Mouse (Mus musculus): ENCODE measurements around the gene Tmf1.

Tmf1 gene

DNA sequence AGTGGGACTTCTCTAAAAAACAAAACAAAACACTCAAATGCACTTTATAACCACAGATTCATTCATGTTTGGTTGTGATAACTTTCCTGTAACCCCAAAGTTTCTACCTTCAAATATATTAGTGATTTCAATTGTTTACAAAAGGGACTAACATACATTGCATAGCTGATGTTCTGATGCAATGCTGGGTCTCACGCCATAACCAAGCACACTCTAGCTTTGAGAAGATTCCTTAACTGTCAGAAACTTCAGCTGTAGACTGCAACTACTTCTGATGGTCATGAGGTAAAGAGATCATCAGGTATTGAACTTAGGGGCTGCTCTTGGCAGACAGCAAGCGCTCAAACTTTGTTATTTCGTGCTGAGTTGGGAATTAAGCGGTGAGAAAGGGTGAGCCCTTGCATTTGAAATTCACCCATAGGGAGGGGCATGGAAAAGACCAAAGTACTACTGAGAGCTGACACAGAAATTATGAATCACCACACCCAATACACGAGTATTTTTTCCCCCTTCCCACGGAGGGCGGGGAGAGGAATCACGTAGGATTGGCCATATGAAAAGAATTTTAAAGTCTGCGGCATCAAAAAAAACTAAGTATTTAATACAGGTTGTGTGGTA, 25.4 kb upstream of the Tmf1 start:
- in situ Hi-C loops (cut with MseI, MboI), result no loop called here

DNA sequence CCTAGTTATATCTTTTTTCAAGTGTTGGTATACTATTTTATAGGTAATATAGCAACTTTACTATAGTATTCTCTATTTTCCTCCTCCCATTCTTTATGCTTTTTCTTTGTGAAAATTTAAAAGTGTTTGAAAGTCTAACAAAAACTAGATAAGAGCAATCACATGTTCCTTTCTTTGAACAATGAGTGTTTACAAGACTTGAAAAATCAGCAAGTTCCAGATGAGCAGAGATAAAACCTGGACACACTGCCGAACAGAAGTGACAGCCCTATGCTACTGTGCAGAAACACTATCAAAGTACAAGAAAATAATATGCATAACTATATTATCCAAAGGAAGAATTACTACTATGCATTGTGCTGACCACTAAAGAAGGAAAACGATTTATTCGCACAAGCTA, 23.6 kb upstream of the Tmf1 start:
- in situ Hi-C loops (cut with MseI, MboI), result no loop called here

DNA sequence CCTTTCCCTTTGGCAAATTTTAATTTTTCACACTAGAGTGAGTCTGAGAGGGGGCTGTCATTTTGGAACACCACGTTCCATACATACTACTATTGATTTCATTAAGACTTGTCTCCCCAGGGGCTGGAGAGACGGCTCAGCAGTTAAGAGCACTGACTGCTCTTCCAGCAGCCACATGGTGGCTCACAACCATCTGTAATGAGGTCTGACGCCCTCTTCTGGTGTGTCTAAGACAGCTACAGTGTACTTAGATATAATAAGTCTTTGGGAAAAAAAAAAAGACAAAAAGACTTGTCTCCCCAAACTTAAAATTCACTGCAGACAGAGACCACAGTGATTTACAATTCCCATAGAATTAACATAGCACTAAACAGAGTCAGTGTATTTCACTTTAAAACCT, 21.5 kb upstream of the Tmf1 start:
- in situ Hi-C loops (cut with MseI, MboI), result no loop called here

DNA sequence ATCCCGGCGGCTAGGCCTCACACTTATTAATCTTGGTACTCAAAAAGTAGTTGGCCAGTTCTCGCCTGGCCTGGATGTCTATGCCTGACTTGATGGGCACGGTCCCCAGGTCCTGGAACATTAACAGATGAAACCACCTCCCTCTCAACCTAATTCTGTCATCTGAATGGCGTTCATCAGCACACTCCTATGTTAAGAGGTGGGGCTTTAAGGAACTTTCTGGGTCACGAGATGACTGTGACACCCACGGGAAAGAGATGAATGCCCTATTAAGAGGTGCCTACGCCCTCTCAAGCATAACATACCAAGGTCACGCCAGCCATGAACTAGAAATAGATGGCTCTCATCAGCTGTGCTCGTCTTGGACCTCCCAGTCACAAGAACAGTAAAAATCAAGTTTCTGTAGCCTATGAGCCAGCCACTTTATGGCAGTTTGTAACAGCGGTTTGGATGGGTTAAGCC, 476 bp upstream of the Tmf1 start:
- in situ Hi-C loops (cut with MseI, MboI), result no loop called here

DNA sequence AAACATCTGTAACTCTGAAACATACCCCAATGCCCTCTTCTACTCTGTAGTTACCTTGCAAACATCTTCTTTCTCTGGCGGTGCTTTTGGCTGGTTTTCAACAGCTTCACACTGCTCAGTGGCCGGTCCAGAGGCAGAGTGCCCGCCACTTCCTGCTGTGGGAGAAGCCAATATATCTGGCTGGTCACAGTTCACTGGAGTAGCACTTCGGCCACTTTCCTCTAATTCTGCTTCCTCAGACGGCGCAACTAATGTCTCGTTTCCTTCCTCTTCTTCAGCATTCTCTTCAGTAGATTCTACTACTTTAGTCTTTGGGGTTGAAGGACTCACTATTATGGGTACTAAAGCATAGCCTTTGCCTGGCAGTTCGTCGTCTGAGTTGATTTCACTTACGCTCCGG, 3.2 kb downstream of the Tmf1 start:
- in situ Hi-C loops (cut with MseI, MboI), result no loop called here

DNA sequence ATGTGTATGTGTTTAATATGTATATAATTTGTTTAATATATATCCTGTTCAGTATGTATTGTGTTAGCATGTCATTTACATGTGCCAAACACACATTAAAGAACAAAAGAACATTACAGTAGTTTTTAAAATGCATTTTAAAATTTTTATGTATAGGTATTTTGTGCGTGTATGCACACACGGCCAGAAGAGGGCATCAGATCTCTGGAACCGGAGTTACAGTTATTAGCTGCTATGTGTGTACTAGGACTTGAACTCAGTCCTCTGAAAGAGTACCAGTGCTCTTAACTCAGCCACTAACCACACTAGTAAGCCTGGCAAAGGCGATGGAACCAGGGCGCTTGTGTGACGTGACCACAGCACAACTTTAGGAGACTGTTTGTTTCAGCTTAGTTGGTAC, 28.8 kb downstream of the Tmf1 start:
- in situ Hi-C loops (cut with MseI, MboI), result no loop called here

DNA sequence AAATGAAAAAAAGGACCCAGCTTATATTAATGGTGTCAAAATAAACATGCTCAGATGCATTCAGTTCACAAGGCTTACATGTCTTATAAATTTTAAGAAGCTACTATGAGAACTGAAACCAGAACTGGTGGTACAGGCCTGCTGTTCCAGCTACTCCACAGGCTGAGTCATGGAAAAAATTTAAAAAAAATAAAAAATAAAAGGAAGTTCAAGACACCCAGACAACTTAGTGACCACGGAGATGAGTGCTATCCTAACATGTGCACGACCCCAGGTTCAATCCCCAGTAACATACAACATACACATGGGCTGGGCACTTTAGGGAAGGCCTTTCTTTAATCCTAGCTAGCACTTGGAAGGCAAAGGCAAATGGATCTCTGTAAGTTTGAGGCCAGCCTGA, 29.2 kb downstream of the Tmf1 start:
- in situ Hi-C loops (cut with MseI, MboI), result no loop called here

DNA sequence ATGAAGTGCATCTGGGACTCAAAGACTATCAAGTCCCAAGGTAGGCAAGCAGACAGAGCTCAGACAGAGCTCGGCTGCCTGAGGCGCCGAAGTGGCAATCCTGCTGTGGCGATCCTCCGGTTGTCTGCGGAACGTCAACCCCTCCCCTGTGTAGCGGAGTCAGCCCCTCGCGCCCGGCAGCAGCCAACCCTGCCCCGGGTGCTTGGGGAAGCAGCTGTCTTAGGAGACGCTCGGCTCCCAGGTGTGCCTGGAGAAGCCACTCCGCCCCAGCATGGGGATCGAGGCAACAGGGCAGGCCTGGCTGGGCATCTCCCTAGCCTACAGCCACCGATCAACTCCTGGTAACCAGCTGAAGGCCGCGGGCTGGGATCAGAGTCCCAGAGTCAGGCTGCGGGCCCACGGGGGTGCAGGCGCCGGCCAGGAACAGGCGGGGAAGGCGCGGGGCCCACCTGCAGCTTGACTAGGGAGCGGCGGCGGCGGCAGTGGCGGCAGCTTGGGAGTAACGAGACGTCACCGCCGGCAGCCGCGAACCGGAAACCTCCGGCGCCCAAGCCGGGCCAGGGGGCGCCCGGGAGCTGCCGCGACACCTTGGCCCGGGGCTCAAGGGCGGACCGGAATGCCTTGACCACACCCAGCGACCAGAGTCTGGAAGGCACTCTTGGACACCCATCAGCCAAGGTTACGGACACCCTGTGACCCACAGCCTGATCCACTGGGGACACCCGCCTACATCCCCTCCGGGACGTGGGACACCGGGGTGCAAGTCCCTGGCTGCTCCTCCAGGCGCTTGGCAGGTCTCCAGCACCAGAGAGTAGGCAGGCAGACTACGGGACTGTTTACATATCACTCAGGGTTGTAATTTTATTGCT, 30.3 kb downstream of the Tmf1 start, which contains the start of gene Eogt:
TSS of gene Eogt (minus strand) at position 800 of the 869 bp plus-strand sequence.
- in situ Hi-C loops (cut with MseI, MboI), result no loop called here

DNA sequence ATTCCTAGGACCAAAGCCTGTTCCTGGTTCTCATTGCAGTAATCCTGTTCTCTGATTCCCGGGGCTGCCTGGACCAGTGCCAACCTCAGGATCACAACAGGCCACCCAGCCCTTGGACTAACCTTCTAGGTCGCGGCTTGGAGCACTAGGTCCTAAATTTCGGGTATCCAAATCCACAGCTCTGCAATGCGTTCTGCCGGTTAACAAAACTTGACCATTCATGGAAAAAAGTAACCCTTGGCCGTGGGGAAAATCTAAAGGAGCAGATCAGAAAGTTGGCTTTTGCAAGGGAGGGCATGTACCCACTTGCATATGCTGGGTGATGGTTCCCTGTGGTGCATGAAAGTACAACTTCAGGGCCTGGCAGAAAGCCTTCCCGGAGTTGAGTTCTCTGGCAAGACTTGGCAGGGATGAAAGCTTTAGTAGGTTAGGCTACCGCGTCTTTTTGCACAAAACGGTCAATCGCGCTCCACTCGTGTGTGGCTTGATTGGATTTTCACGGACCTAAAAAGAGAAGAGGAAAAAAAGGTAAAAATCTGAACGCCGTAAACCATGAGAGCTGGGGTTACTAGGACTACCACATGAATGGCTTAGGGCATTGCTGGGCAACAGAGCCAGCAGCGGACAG, 31.1 kb downstream of the Tmf1 start:
- in situ Hi-C loops (cut with MseI, MboI), result no loop called here

DNA sequence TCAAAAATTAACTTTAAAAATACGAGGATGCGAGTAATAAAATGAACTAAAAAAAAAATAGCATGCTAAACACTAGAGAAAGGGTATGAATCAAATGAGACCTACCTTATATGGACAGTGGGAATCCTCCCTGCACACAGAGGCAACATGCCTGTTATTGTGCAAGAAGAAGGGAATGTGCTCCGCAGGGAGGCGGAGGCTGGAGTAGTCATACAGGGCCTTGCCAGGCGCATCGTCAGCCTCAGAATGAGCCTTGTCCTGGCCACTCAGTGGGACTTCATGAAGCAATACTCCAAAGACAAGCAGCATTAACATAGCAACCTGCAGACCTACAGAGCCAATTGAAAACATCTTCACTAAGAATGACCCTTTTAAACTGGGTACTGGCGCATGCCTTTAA, 33.8 kb downstream of the Tmf1 start:
- in situ Hi-C loops (cut with MseI, MboI), result no loop called here

DNA sequence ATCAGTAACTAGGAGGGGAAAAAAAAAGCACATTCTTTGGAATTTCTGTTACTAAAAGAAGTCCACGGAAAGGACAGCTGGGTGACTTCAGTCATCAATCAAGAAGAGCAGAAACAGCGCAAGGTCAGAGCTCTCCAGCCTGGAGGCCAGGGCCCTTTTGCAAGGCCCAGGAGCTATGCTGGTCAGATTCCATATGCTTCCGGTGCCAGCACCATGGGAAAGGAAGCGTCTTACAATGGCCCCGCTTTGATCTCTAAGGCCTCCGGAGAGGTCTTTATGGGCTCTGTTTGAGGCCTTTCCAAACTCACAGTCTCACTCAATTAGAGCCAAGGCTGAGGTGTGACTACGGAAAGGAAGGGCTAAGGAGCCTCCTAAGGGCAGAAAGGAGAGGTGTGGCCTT, 34.6 kb downstream of the Tmf1 start:
- in situ Hi-C loops (cut with MseI, MboI), result no loop called here

DNA sequence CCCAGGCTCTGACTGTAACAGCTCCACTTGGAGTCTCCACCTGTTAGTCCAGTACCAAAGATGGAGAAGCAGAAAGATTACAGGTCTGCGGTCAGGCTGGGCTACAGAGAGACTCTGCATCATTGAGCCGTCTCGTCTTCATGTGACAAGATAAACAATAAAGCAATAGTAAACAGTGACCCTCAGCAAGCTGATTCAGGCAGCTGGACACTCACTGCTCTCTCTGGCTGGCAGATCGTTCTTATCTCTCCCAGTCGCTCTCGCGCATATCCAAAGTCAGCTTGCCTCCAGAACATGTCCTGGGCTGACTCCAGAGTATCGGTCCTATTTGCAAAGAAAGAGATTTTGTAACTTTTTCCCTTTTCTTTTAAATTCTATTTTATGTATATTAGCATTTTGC, 36.3 kb downstream of the Tmf1 start:
- in situ Hi-C loops (cut with MseI, MboI), result no loop called here

DNA sequence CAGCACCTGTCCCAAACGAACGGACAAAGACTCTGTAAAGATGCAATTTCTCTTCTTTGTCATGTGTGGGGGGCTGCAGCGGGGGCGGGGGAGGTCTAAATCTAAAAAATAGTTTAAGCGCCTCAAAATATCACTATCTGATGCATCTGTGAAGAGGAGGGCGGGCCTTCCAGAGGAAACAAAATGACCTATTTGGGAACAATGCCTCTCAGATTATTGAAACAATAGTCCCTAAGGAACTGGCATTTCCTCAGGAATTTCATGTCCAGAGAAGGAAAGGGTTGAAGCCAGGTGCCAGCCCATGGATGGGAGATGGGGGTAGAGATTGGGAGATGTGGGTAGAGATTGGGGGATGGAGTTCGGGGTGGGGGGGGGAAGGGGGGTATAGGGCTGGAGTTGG, 37.1 kb downstream of the Tmf1 start:
- in situ Hi-C loops (cut with MseI, MboI), result no loop called here

DNA sequence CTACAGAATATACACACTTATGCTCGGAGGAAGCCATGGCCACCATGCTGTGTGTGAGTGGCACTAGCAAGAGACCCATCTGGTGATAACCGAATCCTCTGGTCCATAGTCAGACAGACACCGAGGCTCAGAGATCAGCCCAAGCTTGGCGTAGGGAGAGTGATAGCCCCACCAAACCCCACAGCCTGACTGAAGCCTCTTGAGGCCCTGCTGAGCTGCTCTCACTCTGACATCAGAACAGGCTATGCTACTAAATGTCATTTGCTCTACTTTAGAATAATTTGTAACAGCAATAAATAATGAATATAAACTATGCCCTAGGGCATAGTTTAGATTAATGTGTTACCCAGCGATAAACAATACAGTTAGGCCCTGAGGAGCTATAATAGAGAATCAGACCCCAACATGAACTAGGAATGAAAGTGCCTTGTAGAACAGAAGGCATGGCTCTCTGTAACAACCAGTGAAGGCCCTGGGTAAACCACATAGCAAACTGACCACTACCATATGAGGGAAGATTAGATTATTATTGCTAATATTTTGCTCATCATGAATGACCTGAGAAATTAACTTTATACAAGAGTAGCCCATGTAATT, 46.1 kb downstream of the Tmf1 start:
- in situ Hi-C loops (cut with MseI, MboI), result no loop called here

DNA sequence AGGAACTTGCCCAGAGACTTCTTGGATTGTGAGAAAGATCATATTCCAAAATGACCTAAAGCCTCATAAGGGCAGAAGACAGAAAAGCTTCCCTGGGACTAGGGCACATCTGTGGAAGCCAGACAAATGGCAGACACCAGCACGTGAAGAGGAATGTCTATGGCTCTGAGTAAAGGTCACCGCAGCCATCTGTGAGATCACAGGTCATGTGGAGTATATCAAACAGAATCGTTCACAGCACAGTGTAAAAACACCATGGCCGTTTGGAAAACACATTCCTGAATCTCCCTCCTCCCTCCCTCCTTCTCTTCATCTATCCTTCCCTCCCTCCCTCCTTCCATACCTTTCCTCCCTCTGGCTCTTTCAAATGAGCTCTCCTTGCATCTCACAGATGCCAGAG, 47.1 kb downstream of the Tmf1 start:
- in situ Hi-C loops (cut with MseI, MboI), result no loop called here

DNA sequence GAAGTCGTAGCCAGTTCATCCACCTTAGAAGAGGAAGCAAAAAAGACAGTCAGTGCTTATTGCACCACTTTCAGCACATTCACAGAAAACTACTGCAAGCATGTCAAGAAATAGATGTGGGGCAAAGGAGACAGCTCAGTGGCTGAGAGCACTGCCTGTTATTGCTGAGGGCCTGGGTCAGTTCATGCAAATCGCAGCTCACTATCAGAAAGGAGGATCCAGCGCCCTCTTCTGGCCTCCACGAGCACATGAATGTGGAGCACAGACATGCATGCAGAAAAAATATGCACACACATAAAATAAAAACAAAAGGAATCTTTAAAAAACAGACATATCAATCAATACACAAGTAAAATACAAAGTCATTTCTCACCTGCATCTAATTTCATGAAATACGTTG, 47.9 kb downstream of the Tmf1 start:
- in situ Hi-C loops (cut with MseI, MboI), result no loop called here

DNA sequence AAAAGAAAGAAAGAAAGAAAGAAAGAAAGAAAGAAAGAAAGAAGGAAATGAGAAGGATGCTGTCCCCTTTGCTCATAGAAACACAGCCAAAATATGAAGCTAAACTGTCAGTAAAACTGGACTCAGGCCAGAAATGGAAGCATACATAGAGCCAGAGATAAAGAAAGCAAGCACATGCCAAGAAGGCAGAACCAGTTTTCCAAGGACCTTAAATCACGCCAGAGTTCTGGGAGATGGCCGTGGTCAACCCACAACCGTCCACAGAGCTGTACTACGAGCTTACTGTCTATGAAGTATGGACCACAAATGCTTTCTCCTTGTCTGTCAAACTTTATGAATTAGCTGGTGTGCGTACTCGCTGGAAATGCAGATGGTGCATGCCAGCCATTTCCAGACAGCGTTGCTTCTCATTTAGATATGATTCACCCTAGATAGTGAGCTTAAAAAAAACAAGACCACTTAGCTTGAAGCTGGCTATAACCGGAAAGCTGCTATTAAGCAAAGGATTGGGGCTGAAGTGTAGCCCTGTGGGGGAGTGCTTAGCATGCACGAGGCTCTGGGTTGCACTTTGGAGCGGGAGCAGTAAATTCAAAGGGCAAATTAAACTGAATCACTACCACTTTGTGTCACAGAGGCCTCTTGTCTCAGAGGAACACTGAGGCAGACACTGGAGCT, 54.4 kb downstream of the Tmf1 start:
- in situ Hi-C loops (cut with MseI, MboI), result no loop called here

DNA sequence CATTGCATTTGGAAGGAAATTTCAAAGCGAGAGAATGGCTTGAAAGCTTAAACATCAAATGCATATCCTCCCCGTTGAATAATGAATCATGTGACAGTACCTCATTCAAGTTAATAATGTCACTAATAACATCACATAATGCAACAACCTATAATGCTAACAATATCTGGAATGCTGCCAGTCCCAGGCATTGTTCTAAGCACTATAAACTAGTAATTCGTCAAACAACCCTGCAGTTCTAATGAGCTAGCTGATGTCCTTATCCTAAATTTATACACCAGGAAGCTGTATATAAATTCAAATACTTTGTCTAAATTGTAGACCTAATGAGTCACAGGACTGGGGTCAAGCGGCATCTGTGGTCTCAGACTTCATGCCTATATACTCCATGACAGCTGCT, 58.0 kb downstream of the Tmf1 start:
- in situ Hi-C loops (cut with MseI, MboI), result no loop called here

DNA sequence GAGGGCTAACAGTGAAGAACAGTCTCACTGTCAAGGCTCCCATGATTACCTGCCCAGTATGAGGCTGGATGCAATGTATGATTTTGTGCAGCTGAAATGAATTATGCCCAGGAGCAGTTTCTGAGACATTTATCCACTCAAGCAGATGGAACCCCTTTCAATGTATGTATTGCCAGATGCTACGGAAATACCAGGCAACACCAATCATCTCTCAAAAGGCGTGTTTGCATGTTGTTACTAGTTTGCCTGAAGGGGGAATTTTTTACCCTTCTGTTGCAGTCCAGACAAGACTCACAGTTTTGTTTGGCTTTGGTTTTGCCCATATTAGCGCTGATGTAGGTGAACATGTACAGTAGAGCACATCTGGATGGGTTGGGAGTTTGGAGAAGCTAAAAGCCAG, 60.6 kb downstream of the Tmf1 start:
- in situ Hi-C loops (cut with MseI, MboI), result no loop called here

DNA sequence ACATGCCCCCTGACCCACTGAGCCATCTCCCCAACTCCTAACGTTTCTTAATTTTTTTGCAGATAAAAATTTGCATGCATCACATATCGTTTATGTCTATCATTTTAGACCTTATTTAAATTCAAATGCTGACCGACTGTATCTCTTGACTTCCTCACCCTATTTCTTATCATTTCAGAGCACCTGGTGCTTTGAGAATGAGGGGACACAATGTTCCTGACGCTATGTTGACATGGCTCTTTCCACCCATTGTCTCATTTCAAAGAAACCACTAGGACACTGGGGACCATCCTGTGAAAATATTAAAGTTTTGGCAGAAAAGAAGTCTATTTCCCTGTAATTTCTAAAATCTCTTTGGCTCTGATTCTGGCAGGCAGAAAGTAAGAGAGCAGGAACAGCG, 62.0 kb downstream of the Tmf1 start:
- in situ Hi-C loops (cut with MseI, MboI), result no loop called here

DNA sequence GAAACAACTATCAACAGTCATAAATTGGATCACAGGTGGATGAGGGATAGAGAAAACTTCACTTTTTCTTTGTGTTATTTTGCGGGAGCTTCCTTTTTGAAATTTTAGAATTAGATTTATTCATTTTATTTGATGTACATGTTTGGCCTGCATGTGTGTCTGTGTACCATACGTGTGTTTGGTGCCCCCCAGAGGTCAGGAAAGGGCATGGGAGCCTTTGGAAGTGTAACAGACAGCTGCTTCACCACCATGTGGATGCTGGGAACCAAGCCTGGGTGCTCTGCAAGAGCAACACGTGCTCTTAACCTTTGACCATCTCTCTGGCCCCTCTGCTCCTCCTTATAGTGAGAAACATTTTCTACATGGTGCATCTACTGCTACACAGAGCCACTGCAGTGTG, 64.1 kb downstream of the Tmf1 start:
- in situ Hi-C loops (cut with MseI, MboI), result no loop called here

DNA sequence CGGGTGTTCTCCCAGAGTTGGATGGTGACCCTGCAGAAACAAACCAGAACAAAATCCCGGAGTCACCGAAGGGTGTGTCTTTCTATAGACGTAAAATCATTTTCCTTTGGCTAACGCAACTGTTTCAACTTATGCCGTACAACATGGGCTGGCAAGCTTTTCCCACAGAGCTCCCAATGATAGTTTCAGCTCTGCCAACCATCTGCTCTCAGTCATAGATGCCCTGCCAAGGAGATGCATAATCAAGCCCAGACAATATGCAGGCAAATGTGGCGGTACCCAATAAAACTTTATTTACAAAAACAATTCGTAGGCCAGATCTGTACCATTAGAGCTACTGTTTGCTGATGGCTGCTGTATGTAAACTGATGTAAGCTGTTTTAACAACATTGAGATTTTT, 66.7 kb downstream of the Tmf1 start:
- in situ Hi-C loops (cut with MseI, MboI), result no loop called here

Data from mouse trophoblast stem cell (cell line).